Mouse (Mus musculus) frontal cortex, postnatal 14 days (tissue): ENCODE measurements around the gene Ccdc63.
"Not testable (repeated sequence)": the region's sequence is repeated elsewhere in the genome, so short reads cannot be mapped to it uniquely, and the experiment has no call there.

ENCODE experiments used
- DNase-seq, 2 experiments: peaks; one replicate each; pipeline ENCODE4 v3.0.0; 2022; ENCODE audit warnings: low spot score in 2 of 2

Ccdc63 gene

GRCm38 (mm10) chr5:122149259-122149658 is 8.6 kb upstream of the Ccdc63 start:
- DNase-seq = no peak

GRCm38 (mm10) chr5:122148107-122148506 is 7.5 kb upstream of the Ccdc63 start:
- no peak for DNase-seq

- DNase-seq = no peak
These were observed 6.0 kb upstream of the Ccdc63 start for GRCm38 (mm10) chr5:122146609-122147008.

- DNase-seq = peak in 1 of 2 experiments; percentile 28
These were observed 5.5 kb upstream of the Ccdc63 start for GRCm38 (mm10) chr5:122146056-122146580.

- DNase-seq = no peak
These were observed 4.9 kb upstream of the Ccdc63 start for GRCm38 (mm10) chr5:122145381-122146055.

GRCm38 (mm10) chr5:122144825-122145224 is 4.2 kb upstream of the Ccdc63 start:
- no peak for DNase-seq

- peak in 1 of 2 experiments; percentile 46 for DNase-seq
These were observed 2.9 kb upstream of the Ccdc63 start for GRCm38 (mm10) chr5:122143543-122143942.

GRCm38 (mm10) chr5:122142230-122142992 is 1.8 kb upstream of the Ccdc63 start:
- no peak for DNase-seq

- DNase-seq = not testable (repeated sequence)
These were observed 852 bp downstream of the Ccdc63 start for GRCm38 (mm10) chr5:122139771-122140170.

- DNase-seq = no peak
These were observed 1.8 kb downstream of the Ccdc63 start for GRCm38 (mm10) chr5:122138856-122139255.

- no peak for DNase-seq
These were observed 3.9 kb downstream of the Ccdc63 start for GRCm38 (mm10) chr5:122136508-122137408.

- no peak for DNase-seq
These were observed 5.2 kb downstream of the Ccdc63 start for GRCm38 (mm10) chr5:122135290-122135882.

GRCm38 (mm10) chr5:122134395-122135289 is 6.0 kb downstream of the Ccdc63 start:
- DNase-seq = no peak

- no peak for DNase-seq
These were observed 7.6 kb downstream of the Ccdc63 start for GRCm38 (mm10) chr5:122133050-122133389.

GRCm38 (mm10) chr5:122132167-122133049 is 8.2 kb downstream of the Ccdc63 start:
- no peak for DNase-seq

GRCm38 (mm10) chr5:122131076-122132051 is 9.3 kb downstream of the Ccdc63 start:
- peak; percentile 53 to 75 for DNase-seq

GRCm38 (mm10) chr5:122130341-122130998 is 10.2 kb downstream of the Ccdc63 start:
- no peak for DNase-seq
